Mouse (Mus musculus): ENCODE measurements around the gene Plek.
"Not testable (repeated sequence)": the region's sequence is repeated elsewhere in the genome, so short reads cannot be mapped to it uniquely, and the experiment has no call there.

DNA sequence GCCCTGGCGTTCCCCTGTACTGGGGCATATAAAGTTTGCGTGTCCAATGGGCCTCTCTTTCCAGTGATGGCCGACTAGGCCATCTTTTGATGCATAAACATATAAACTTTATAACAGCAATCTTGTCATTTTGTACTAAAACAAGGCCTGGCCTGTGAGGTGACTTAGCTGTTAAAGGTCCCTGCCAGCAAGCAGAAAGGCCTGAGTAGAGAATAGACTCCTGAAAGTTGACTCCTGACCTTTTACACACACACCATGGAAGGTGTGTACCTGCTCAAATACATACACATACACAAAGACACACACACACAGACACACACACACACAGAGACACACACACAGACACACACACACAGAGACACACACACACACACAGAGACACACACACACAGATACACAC is 45.7 kb downstream of the Plek start:
- TF ChIP-seq CTCF (conservative IDR thresholded peaks at IDR 0.05 in 1 of 2, IDR thresholded peaks at IDR 0.05 in 1 of 2; ENCODE audit: low read depth in 2 of 2, low read length in 2 of 2); POLR2A (IDR thresholded peaks at IDR 0.05; ENCODE audit: low read depth, low read length); RCOR1 (conservative IDR thresholded peaks at IDR 0.05; ENCODE audit: low read depth, low read length); USF1 (IDR thresholded peaks at IDR 0.05; ENCODE audit: low read depth, low read length); CHD1 (IDR thresholded peaks at IDR 0.05; ENCODE audit: low read depth, low read length); MEF2A (IDR thresholded peaks at IDR 0.05; ENCODE audit: borderline replicate concordance, low read depth, low read length); SMC3 (IDR thresholded peaks at IDR 0.05; ENCODE audit: low read depth, low read length); USF2 (conservative IDR thresholded peaks at IDR 0.05; ENCODE audit: low read depth, low read length): not testable (repeated sequence)

Measured in CH12.LX (cell line).